In genomic region chr9:27175241-27175640, GRCm38 (mm10) we compare ENCODE assay signal across 24 mouse cellular contexts. TPM values are rescaled to one million over a fixed set of nuclear protein-coding genes. Genes with fewer than 3 reads are reported as not detected.
A peak's percentile ranks its signal among the peaks of the same experiment; 100 is the strongest.
DNase-seq lines count a peak whose midpoint lies in the region; ATAC-seq and TF ChIP-seq lines count a peak whose summit lies in the region.
"Had no signal": no experiment of that assay in that cellular context is flagged by ENCODE, and none has a peak within 500 bp of the region (broad histone marks: within the 10 kb centered on the region; RNA-seq: fewer than 3 reads in every experiment).

No protein-coding gene starts in this region.

- no peak for TF ChIP-seq POLR2A in thymus, adult 2 months (IDR thresholded peaks at IDR 0.05; ENCODE audit: control insufficient read depth, extremely low read depth, insufficient read depth, low read length, poor library complexity)

- H3K27ac ChIP-seq in limb, embryonic 12.5 days: peak overlapping the region; percentile 23; the same call in 1 of the 2 replicates
- H3K27ac ChIP-seq in limb, embryonic 10.5 days: no peak overlapping the region
- no peak overlapping the region for H3K27ac ChIP-seq in embryonic facial prominence, embryonic 14.5 days (replicated peaks; ENCODE audit: low read depth, low read length)
- no peak overlapping the region for H3K27ac ChIP-seq in thymus, adult 2 months (ENCODE audit: control insufficient read depth, insufficient read depth, low read length)
- H3K27ac ChIP-seq: embryonic facial prominence, embryonic 15.5 days; intestine, embryonic 15.5 days; limb, embryonic 15.5 days; liver, embryonic 14.5 days; lung, embryonic 15.5 days; stomach, postnatal 0 days had no signal

- H3K9me3 ChIP-seq in limb, embryonic 12.5 days: no peaks in the 10 kb centered on the region
- no peaks in the 10 kb centered on the region for H3K9me3 ChIP-seq in limb, embryonic 10.5 days (replicated peaks)
- no peaks in the 10 kb centered on the region for H3K9me3 ChIP-seq in embryonic facial prominence, embryonic 14.5 days (ENCODE audit: control insufficient read depth, low read length)
- H3K9me3 ChIP-seq: embryonic facial prominence, embryonic 15.5 days; hindbrain, embryonic 10.5 days; intestine, embryonic 15.5 days; limb, embryonic 15.5 days; lung, embryonic 15.5 days had no signal

- H3K4me3 ChIP-seq in limb, embryonic 12.5 days (replicated peaks): no peak overlapping the region
- no peak overlapping the region for H3K4me3 ChIP-seq in limb, embryonic 10.5 days
- H3K4me3 ChIP-seq in embryonic facial prominence, embryonic 14.5 days (ENCODE audit: low read depth, low read length): no peak overlapping the region
- no peak overlapping the region for H3K4me3 ChIP-seq in thymus, adult 2 months (ENCODE audit: control insufficient read depth, insufficient read depth, low read length)
- H3K4me3 ChIP-seq: embryonic facial prominence, embryonic 15.5 days; hindbrain, embryonic 10.5 days; intestine, embryonic 15.5 days; limb, embryonic 15.5 days; lung, embryonic 15.5 days had no signal

- WGBS in limb, embryonic 12.5 days: 72% methylated on average over 13 of the region's 13 CpGs
- WGBS in limb, embryonic 10.5 days: 89% methylated on average over 13 of the region's 13 CpGs
- 70% methylated on average over 13 of the region's 13 CpGs for WGBS in embryonic facial prominence, embryonic 14.5 days
- WGBS in thymus, adult 2 months: 88% methylated on average over 13 of the region's 13 CpGs

- TF ChIP-seq CTCF in thymus, adult 2 months (IDR thresholded peaks at IDR 0.05; ENCODE audit: borderline replicate concordance, control insufficient read depth, extremely low read depth, insufficient read depth, low read length, poor library complexity): no peak

- no peak for ATAC-seq in limb, embryonic 12.5 days (ENCODE audit: insufficient number of reproducible peaks, insufficient read depth, low FRiP score, low TSS enrichment, low read depth)
- ATAC-seq in embryonic facial prominence, embryonic 14.5 days (ENCODE audit: low read depth): peak; percentile 38; the same call in 1 of the 2 replicates

- 0 out of 2 replicates have a peak, but pooled peaks cover 5% of the 10 kb centered on the region for H3K4me1 ChIP-seq in limb, embryonic 12.5 days (replicated peaks)
- H3K4me1 ChIP-seq in limb, embryonic 10.5 days: 0 out of 2 replicates have a peak, but pooled peaks cover 2% of the 10 kb centered on the region
- H3K4me1 ChIP-seq in embryonic facial prominence, embryonic 14.5 days (ENCODE audit: control insufficient read depth, insufficient read depth, low read length): no peaks in the 10 kb centered on the region
- H3K4me1 ChIP-seq in thymus, adult 2 months (replicated peaks; ENCODE audit: control insufficient read depth, insufficient read depth, low read length): no peaks in the 10 kb centered on the region
- H3K4me1 ChIP-seq: hindbrain, embryonic 10.5 days; intestine, embryonic 15.5 days; lung, embryonic 15.5 days had no signal

- H3K9ac ChIP-seq in limb, embryonic 12.5 days (replicated peaks): no peak overlapping the region
- no peak overlapping the region for H3K9ac ChIP-seq in embryonic facial prominence, embryonic 14.5 days (ENCODE audit: low read depth, low read length)
- H3K9ac ChIP-seq: embryonic facial prominence, embryonic 15.5 days; intestine, embryonic 15.5 days; limb, embryonic 15.5 days; liver, embryonic 14.5 days; lung, embryonic 15.5 days had no signal

- no peaks in the 10 kb centered on the region for H3K36me3 ChIP-seq in limb, embryonic 12.5 days
- H3K36me3 ChIP-seq in limb, embryonic 10.5 days: no peaks in the 10 kb centered on the region
- H3K36me3 ChIP-seq in embryonic facial prominence, embryonic 14.5 days (ENCODE audit: control insufficient read depth, insufficient read depth, low read length): no peaks in the 10 kb centered on the region
- H3K36me3 ChIP-seq in thymus, adult 2 months (ENCODE audit: control insufficient read depth, insufficient read depth, low read length): no peaks in the 10 kb centered on the region
- H3K36me3 ChIP-seq: embryonic facial prominence, embryonic 15.5 days; hindbrain, embryonic 10.5 days; intestine, embryonic 15.5 days; limb, embryonic 15.5 days; lung, embryonic 15.5 days had no signal

- H3K27me3 ChIP-seq in limb, embryonic 12.5 days: no peaks in the 10 kb centered on the region
- H3K27me3 ChIP-seq in limb, embryonic 10.5 days (ENCODE audit: low read depth, poor library complexity, severe bottlenecking): no peaks in the 10 kb centered on the region
- H3K27me3 ChIP-seq in embryonic facial prominence, embryonic 14.5 days (replicated peaks; ENCODE audit: control insufficient read depth, insufficient read depth, low read length): no peaks in the 10 kb centered on the region
- H3K27me3 ChIP-seq in thymus, adult 2 months (ENCODE audit: control insufficient read depth, insufficient read depth, low read length): no peaks in the 10 kb centered on the region
- H3K27me3 ChIP-seq: embryonic facial prominence, embryonic 15.5 days; intestine, embryonic 15.5 days; limb, embryonic 15.5 days; lung, embryonic 15.5 days had no signal

- DNase-seq in layer of hippocampus, adult 11-12 months (ENCODE audit: low spot score): peak; percentile 45
- no peak for DNase-seq in layer of hippocampus, postnatal 10 days (ENCODE audit: low spot score in 2 of 2)
- DNase-seq in limb, embryonic 10.5 days (ENCODE audit: low spot score): no peak
- DNase-seq in embryonic facial prominence, embryonic 14.5 days (ENCODE audit: low spot score): no peak
- no peak for DNase-seq in thymus, adult 2 months
- no peak for DNase-seq in lung, postnatal 10 days
- DNase-seq: adrenal gland, adult 2 months; cerebellum, adult 11-12 months; cerebellum, postnatal 14 days; gastrocnemius, postnatal 14 days; kidney, adult 9 months; kidney, postnatal 25 days; lung, postnatal 4 days; midbrain, embryonic 14.5 days had no signal

- H3K4me2 ChIP-seq in limb, embryonic 12.5 days: no peak overlapping the region
- no peak overlapping the region for H3K4me2 ChIP-seq in embryonic facial prominence, embryonic 14.5 days (ENCODE audit: low read depth, low read length)
- H3K4me2 ChIP-seq: embryonic facial prominence, embryonic 15.5 days; heart, embryonic 11.5 days; intestine, embryonic 15.5 days; limb, embryonic 15.5 days; lung, embryonic 15.5 days had no signal

RNA-seq across cellular contexts. Expression of gene Jam3, which starts 20.0 kb away (rescaled TPM):
- 10 to 100 TPM; 24.3 to 26.5 TPM for total RNA-seq in layer of hippocampus, postnatal 10 days (2021)
- polyA plus RNA-seq in limb, embryonic 12.5 days (2016; fragmentation: Nextera tagmentation; extraction: Ambion mirVana): 127 and 131 TPM in 2 replicates
- polyA plus RNA-seq in limb, embryonic 10.5 days (2016; fragmentation: Nextera tagmentation; extraction: Ambion mirVana): 82.4 and 97.9 TPM in 2 replicates
- 121 and 122 TPM in 2 replicates for polyA plus RNA-seq in embryonic facial prominence, embryonic 14.5 days (2014; fragmentation: Nextera tagmentation; extraction: Ambion mirVana)
- polyA plus RNA-seq in thymus, adult 2 months (2012; rRNA removed): 2.0 and 2.5 TPM in 2 replicates
- total RNA-seq: megakaryocyte-erythroid progenitor cell, adult 5-6 weeks had no signal

Comparison
In these comparisons a context has a peak if more than half of its experiments do, and no peak if none do; other contexts are left out.
1. RNA of gene Jam3, which starts 20.0 kb away (polyA plus RNA-seq): 127 to 131 TPM in limb, embryonic 12.5 days, 121 to 122 TPM in embryonic facial prominence, embryonic 14.5 days and 82.4 to 97.9 TPM in limb, embryonic 10.5 days; 2.0 to 2.5 TPM in thymus, adult 2 months; every median in the first group is over 10 times any median in the second.